Mouse (Mus musculus): Measurements from ENCODE around the gene Srd5a1.

DNA sequence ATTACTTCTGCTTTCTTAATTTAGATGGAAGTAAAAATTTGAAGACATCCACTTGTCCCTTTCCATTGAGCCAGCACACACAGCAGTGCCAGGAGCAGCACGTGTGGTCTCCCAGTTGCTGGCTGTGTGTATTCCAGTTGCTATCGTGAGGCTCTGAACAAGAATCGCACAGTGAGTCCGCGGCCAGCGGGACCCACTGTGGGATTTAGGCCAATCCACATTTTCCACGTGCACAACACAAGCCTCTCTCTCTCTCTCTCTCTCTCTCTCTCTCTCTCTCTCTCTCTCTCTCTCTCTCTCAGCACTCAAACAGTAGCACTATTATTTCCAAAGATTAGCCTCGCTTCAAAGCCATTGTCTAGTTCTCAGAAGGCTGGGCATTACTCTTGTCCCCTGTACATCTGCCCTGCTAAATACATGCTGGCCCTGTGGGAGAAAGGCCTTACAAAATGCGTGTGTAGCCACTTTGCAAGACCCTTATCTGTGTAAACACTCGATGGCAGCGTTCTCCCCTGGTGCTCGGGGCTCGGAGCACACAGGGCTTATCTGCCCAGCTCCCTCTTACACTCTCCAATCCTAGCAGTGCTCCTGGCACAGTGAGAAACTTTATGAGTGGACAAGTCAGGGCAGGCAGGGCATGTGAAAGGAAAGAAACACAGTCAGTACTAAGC is 51.8 kb downstream of the Srd5a1 start:
- TF ChIP-seq POLR2A (IDR thresholded peaks at IDR 0.05; ENCODE audit: low read depth, low read length) (no peak), CTCF (IDR thresholded peaks at IDR 0.05; ENCODE audit: borderline replicate concordance, insufficient read depth, low read length) (no peak)
